In genomic region chrX:135601298-135602029, GRCm38 (mm10) we compare ENCODE assay signal across 9 mouse cellular contexts. TPM values are rescaled to one million over a fixed set of nuclear protein-coding genes. Genes with fewer than 3 reads are reported as not detected.
DNase-seq lines count a peak whose midpoint lies in the region; ATAC-seq and TF ChIP-seq lines count a peak whose summit lies in the region.
"Not testable (repeated sequence)": the region's sequence is repeated elsewhere in the genome, so short reads cannot be mapped to it uniquely, and the experiment has no call there.
"Had no signal": no experiment of that assay in that cellular context is flagged by ENCODE, and none has a peak within 500 bp of the region (broad histone marks: within the 10 kb centered on the region; RNA-seq: fewer than 3 reads in every experiment).

No protein-coding gene starts in this region.

- not testable (repeated sequence) for TF ChIP-seq POLR2A in MEL (IDR thresholded peaks at IDR 0.05; ENCODE audit: control insufficient read depth in 1 of 2, insufficient read depth in 1 of 2, low read depth in 1 of 2, low read length in 2 of 2, poor library complexity in 1 of 2)

- H3K27ac ChIP-seq in MEL (ENCODE audit: control insufficient read depth, low read depth, low read length); embryonic facial prominence, embryonic 14.5 days (replicated peaks; ENCODE audit: low read depth, low read length); heart, postnatal 0 days (ENCODE audit: low read depth): not testable (repeated sequence)

- not testable (repeated sequence) for H3K36me3 ChIP-seq in MEL (ENCODE audit: control insufficient read depth in 1 of 2, insufficient read depth in 2 of 2, low read length in 2 of 2); embryonic facial prominence, embryonic 14.5 days (ENCODE audit: control insufficient read depth, insufficient read depth, low read length); heart, postnatal 0 days (replicated peaks; ENCODE audit: control insufficient read depth, insufficient read depth, low read length)

- not testable (repeated sequence) for H3K4me2 ChIP-seq in embryonic facial prominence, embryonic 14.5 days (ENCODE audit: low read depth, low read length); heart, postnatal 0 days (ENCODE audit: low read depth, low read length)

- H3K27me3 ChIP-seq in MEL (ENCODE audit: control insufficient read depth in 1 of 2, insufficient read depth in 2 of 2, low read length in 2 of 2); embryonic facial prominence, embryonic 14.5 days (replicated peaks; ENCODE audit: control insufficient read depth, insufficient read depth, low read length); heart, postnatal 0 days (ENCODE audit: control insufficient read depth, insufficient read depth, low read length): not testable (repeated sequence)

- peak; percentile 20 for TF ChIP-seq RAD21 in MEL (IDR thresholded peaks at IDR 0.05; ENCODE audit: low read depth, low read length)

- ATAC-seq in embryonic facial prominence, embryonic 14.5 days (ENCODE audit: low read depth); heart, postnatal 0 days (ENCODE audit: insufficient read depth, low read depth): not testable (repeated sequence)

- peak; percentile 62 for DNase-seq in MEL (ENCODE audit: low read depth, low spot score)
- peak; percentile 8 for DNase-seq in c-Kit-positive CD71-positive TER-119-positive erythroid progenitor cells, embryonic 14.5 days (ENCODE audit: low spot score)
- DNase-seq in embryonic facial prominence, embryonic 14.5 days (ENCODE audit: low spot score): peak; percentile 0
- not testable (repeated sequence) for DNase-seq in heart, postnatal 0 days (ENCODE audit: low spot score)
- DNase-seq in kidney, postnatal 36 days: peak; percentile 36 to 48
- DNase-seq in liver: peak; percentile 6
- DNase-seq in neural tube, embryonic 10.5 days (ENCODE audit: extremely low spot score, low spot score): peak; percentile 12
- peak; percentile 10 to 13 for DNase-seq in thymus, postnatal 36 days

- not testable (repeated sequence) for H3K4me1 ChIP-seq in MEL (ENCODE audit: control insufficient read depth in 1 of 2, insufficient read depth in 2 of 2, low read length in 2 of 2); embryonic facial prominence, embryonic 14.5 days (ENCODE audit: control insufficient read depth, insufficient read depth, low read length); heart, postnatal 0 days (ENCODE audit: control insufficient read depth, insufficient read depth)

- not testable (repeated sequence) for H3K9ac ChIP-seq in MEL (ENCODE audit: control insufficient read depth, low read depth, low read length, poor library complexity, severe bottlenecking); embryonic facial prominence, embryonic 14.5 days (ENCODE audit: low read depth, low read length); heart, postnatal 0 days (replicated peaks; ENCODE audit: low read depth, low read length)

- not testable (repeated sequence) for H3K9me3 ChIP-seq in MEL (replicated peaks; ENCODE audit: insufficient read depth, low read length); embryonic facial prominence, embryonic 14.5 days (ENCODE audit: control insufficient read depth, low read length); heart, postnatal 0 days (replicated peaks; ENCODE audit: control insufficient read depth, low read length)

- H3K79me2 ChIP-seq in MEL (ENCODE audit: control insufficient read depth, insufficient read depth, low read length, poor library complexity): not testable (repeated sequence)

- 66% methylated on average over 3 of the region's 3 CpGs for WGBS in embryonic facial prominence, embryonic 14.5 days
- 58% methylated on average over 3 of the region's 3 CpGs for WGBS in heart, postnatal 0 days

- peak in 2 of 3 experiments; percentile 51 to 54; a peak in 4 of 6 replicates for TF ChIP-seq CTCF in MEL (IDR thresholded peaks at IDR 0.05 in 2 of 3, conservative IDR thresholded peaks at IDR 0.05 in 1 of 3; ENCODE audit: control insufficient read depth in 1 of 3, insufficient read depth in 1 of 3, low read depth in 2 of 3, low read length in 3 of 3, poor library complexity in 1 of 3, severe bottlenecking in 1 of 3)
- peak; percentile 26 for TF ChIP-seq CTCF in heart, postnatal 0 days (IDR thresholded peaks at IDR 0.05; ENCODE audit: low read depth)

- H3K4me3 ChIP-seq in MEL (ENCODE audit: control insufficient read depth in 1 of 2, insufficient read depth in 1 of 2, low read depth in 2 of 2, low read length in 2 of 2); embryonic facial prominence, embryonic 14.5 days (ENCODE audit: low read depth, low read length); heart, postnatal 0 days (ENCODE audit: low read depth, low read length): not testable (repeated sequence)

- not testable (repeated sequence) for TF ChIP-seq EP300 in MEL (IDR thresholded peaks at IDR 0.05; ENCODE audit: low read depth in 1 of 2, low read length in 2 of 2); heart, postnatal 0 days (IDR thresholded peaks at IDR 0.05; ENCODE audit: low read depth)

TF ChIP-seq in MEL, 35 proteins besides CTCF, POLR2A, EP300 and RAD21:
- peak; percentile 6; the same call in 1 of the 2 replicates for TF ChIP-seq ZC3H11A (IDR thresholded peaks at IDR 0.05; ENCODE audit: low read depth, low read length)
- TF ChIP-seq SMC3 (IDR thresholded peaks at IDR 0.05; ENCODE audit: low read depth, low read length): peak; percentile 31; the same call in 1 of the 2 replicates
TF ChIP-seq in MEL: peak in this region for 2; not testable (repeated sequence) for 33.

RNA-seq across cellular contexts. Expression of gene Nxf7, which starts 2.9 kb away (rescaled TPM):
- total RNA-seq in MEL (2012; rRNA removed): 0.12 and 0.23 TPM in 2 replicates
- polyA plus RNA-seq in MEL (2012; ENCODE audit: insufficient read depth in 1 of 2, insufficient read length in 2 of 2, low read depth in 1 of 2, low replicate concordance in 2 of 2, missing spikeins in 1 of 2): 10 to 100 TPM in 1 of 2 experiments, not detected in 1; 11.3 TPM
- 0.24 and 0.35 TPM in 2 replicates for polyA plus RNA-seq in embryonic facial prominence, embryonic 14.5 days (2014; fragmentation: Nextera tagmentation; extraction: Ambion mirVana)
- 0.81 TPM in 1 of 2 replicates, not detected in the other for total RNA-seq in heart, postnatal 0 days (2014; rRNA removed; ENCODE audit: low replicate concordance)
- 0.16 and 0.18 TPM in 2 replicates for polyA plus RNA-seq in heart, postnatal 0 days (2015; fragmentation: Nextera tagmentation; extraction: Ambion mirVana)
- polyA plus RNA-seq: kidney, embryonic 14.5 days had no signal

RNA-seq across cellular contexts. Expression of gene Prame, which starts 26.0 kb away (rescaled TPM):
- total RNA-seq in MEL (2012; rRNA removed): not detected in 2 replicates
- not detected for polyA plus RNA-seq in MEL (2012; ENCODE audit: insufficient read depth in 1 of 2, insufficient read length in 2 of 2, low read depth in 1 of 2, low replicate concordance in 2 of 2, missing spikeins in 1 of 2)
- 0.62 and 0.70 TPM in 2 replicates for polyA plus RNA-seq in embryonic facial prominence, embryonic 14.5 days (2014; fragmentation: Nextera tagmentation; extraction: Ambion mirVana)
- not detected in 2 replicates for total RNA-seq in heart, postnatal 0 days (2014; rRNA removed; ENCODE audit: low replicate concordance)
- not detected in 2 replicates for polyA plus RNA-seq in heart, postnatal 0 days (2015; fragmentation: Nextera tagmentation; extraction: Ambion mirVana)
- polyA plus RNA-seq: kidney, embryonic 14.5 days had no signal
